In genomic region chr17:62461304-62462245, GRCm38 (mm10) we compare ENCODE assay signal across 21 mouse cellular contexts.
DNase-seq lines count a peak whose midpoint lies in the region; ATAC-seq and TF ChIP-seq lines count a peak whose summit lies in the region.
"Had no signal": no experiment of that assay in that cellular context is flagged by ENCODE, and none has a peak within 500 bp of the region (broad histone marks: within the 10 kb centered on the region; RNA-seq: fewer than 3 reads in every experiment).

No protein-coding gene starts in this region.

- no peak overlapping the region for H3K4me3 ChIP-seq in hindbrain, postnatal 0 days (ENCODE audit: low read length)
- no peak overlapping the region for H3K4me3 ChIP-seq in hindbrain, embryonic 13.5 days
- no peak overlapping the region for H3K4me3 ChIP-seq in midbrain, postnatal 0 days (ENCODE audit: low read depth, low read length)
- no peak overlapping the region for H3K4me3 ChIP-seq in midbrain, embryonic 10.5 days
- H3K4me3 ChIP-seq: hindbrain, embryonic 12.5 days; megakaryocyte, embryonic 14.5 days; neural tube, embryonic 13.5 days; stomach, embryonic 15.5 days had no signal

- DNase-seq in hindbrain, postnatal 0 days (ENCODE audit: low spot score), result peak; percentile 4
- peak; percentile 4 for DNase-seq in midbrain, postnatal 0 days (ENCODE audit: low spot score)
- no peak for DNase-seq in midbrain, embryonic 10.5 days (ENCODE audit: low spot score)
- DNase-seq in mesoderm, embryonic 11.5 days (ENCODE audit: low read depth, low spot score), result peak; percentile 49
- DNase-seq in frontal cortex, postnatal 14 days (ENCODE audit: low spot score in 2 of 2), result no peak
- no peak for DNase-seq in cerebellum, adult 8-10 months
- DNase-seq: adrenal gland, postnatal 10 days; cerebellum, adult 11-12 months; gastrocnemius, postnatal 25 days; kidney, adult 2 months; kidney, postnatal 36 days; liver; liver, postnatal 0 days; spleen, adult 18-20 months; thymus, postnatal 25 days had no signal

- no peak overlapping the region for H3K4me2 ChIP-seq in hindbrain, postnatal 0 days (ENCODE audit: low read depth, low read length)
- no peak overlapping the region for H3K4me2 ChIP-seq in hindbrain, embryonic 13.5 days
- no peak overlapping the region for H3K4me2 ChIP-seq in midbrain, postnatal 0 days (ENCODE audit: low read depth, low read length, poor library complexity, severe bottlenecking)
- H3K4me2 ChIP-seq: hindbrain, embryonic 12.5 days; neural tube, embryonic 13.5 days; stomach, embryonic 15.5 days had no signal

- no peak for ATAC-seq in hindbrain, postnatal 0 days
- ATAC-seq in hindbrain, embryonic 13.5 days (ENCODE audit: low FRiP score), result no peak
- no peak for ATAC-seq in midbrain, postnatal 0 days (ENCODE audit: low FRiP score)
- ATAC-seq: liver, postnatal 0 days had no signal

- no peak overlapping the region for H3K9ac ChIP-seq in hindbrain, postnatal 0 days (replicated peaks; ENCODE audit: low read length)
- no peak overlapping the region for H3K9ac ChIP-seq in hindbrain, embryonic 13.5 days
- no peak overlapping the region for H3K9ac ChIP-seq in midbrain, postnatal 0 days (replicated peaks; ENCODE audit: low read length, poor library complexity, severe bottlenecking)
- H3K9ac ChIP-seq: hindbrain, embryonic 12.5 days; liver, postnatal 0 days; neural tube, embryonic 13.5 days; stomach, embryonic 15.5 days had no signal

- H3K4me1 ChIP-seq in hindbrain, postnatal 0 days (ENCODE audit: insufficient read depth, low read length), result no peaks in the 10 kb centered on the region
- no peaks in the 10 kb centered on the region for H3K4me1 ChIP-seq in hindbrain, embryonic 13.5 days (replicated peaks)
- no peaks in the 10 kb centered on the region for H3K4me1 ChIP-seq in midbrain, postnatal 0 days (ENCODE audit: insufficient read depth, low read length)
- H3K4me1 ChIP-seq in midbrain, embryonic 10.5 days, result no peaks in the 10 kb centered on the region
- H3K4me1 ChIP-seq: hindbrain, embryonic 12.5 days; megakaryocyte, embryonic 14.5 days; stomach, embryonic 15.5 days had no signal

- no peaks in the 10 kb centered on the region for H3K36me3 ChIP-seq in hindbrain, postnatal 0 days (ENCODE audit: insufficient read depth, low read length)
- no peaks in the 10 kb centered on the region for H3K36me3 ChIP-seq in hindbrain, embryonic 13.5 days
- no peaks in the 10 kb centered on the region for H3K36me3 ChIP-seq in midbrain, postnatal 0 days (ENCODE audit: insufficient read depth, low read length)
- H3K36me3 ChIP-seq in midbrain, embryonic 10.5 days, result no peaks in the 10 kb centered on the region
- H3K36me3 ChIP-seq: hindbrain, embryonic 12.5 days; neural tube, embryonic 13.5 days; stomach, embryonic 15.5 days had no signal

- no peaks in the 10 kb centered on the region for H3K9me3 ChIP-seq in hindbrain, postnatal 0 days (ENCODE audit: low read length)
- H3K9me3 ChIP-seq in hindbrain, embryonic 13.5 days, result no peaks in the 10 kb centered on the region
- no peaks in the 10 kb centered on the region for H3K9me3 ChIP-seq in midbrain, postnatal 0 days (ENCODE audit: low read length)
- H3K9me3 ChIP-seq in midbrain, embryonic 10.5 days (replicated peaks), result no peaks in the 10 kb centered on the region
- H3K9me3 ChIP-seq: hindbrain, embryonic 12.5 days; megakaryocyte, embryonic 14.5 days; neural tube, embryonic 13.5 days; stomach, embryonic 15.5 days had no signal

- WGBS in hindbrain, postnatal 0 days, result 85% methylated on average over 17 of the region's 17 CpGs
- WGBS in hindbrain, embryonic 13.5 days, result 76% methylated on average over 17 of the region's 17 CpGs
- 86% methylated on average over 17 of the region's 17 CpGs for WGBS in midbrain, postnatal 0 days
- WGBS in midbrain, embryonic 10.5 days, result 89% methylated on average over 17 of the region's 17 CpGs

- H3K27me3 ChIP-seq in hindbrain, postnatal 0 days (ENCODE audit: insufficient read depth, low read length), result no peaks in the 10 kb centered on the region
- no peaks in the 10 kb centered on the region for H3K27me3 ChIP-seq in hindbrain, embryonic 13.5 days
- H3K27me3 ChIP-seq in midbrain, postnatal 0 days (ENCODE audit: insufficient read depth, low read length), result no peaks in the 10 kb centered on the region
- H3K27me3 ChIP-seq in midbrain, embryonic 10.5 days (ENCODE audit: low read depth, poor library complexity, severe bottlenecking), result no peaks in the 10 kb centered on the region
- H3K27me3 ChIP-seq: CH12.LX; hindbrain, embryonic 12.5 days; megakaryocyte, embryonic 14.5 days; neural tube, embryonic 13.5 days; stomach, embryonic 15.5 days had no signal

- no peak overlapping the region for H3K27ac ChIP-seq in hindbrain, postnatal 0 days
- H3K27ac ChIP-seq in hindbrain, embryonic 13.5 days, result no peak overlapping the region
- H3K27ac ChIP-seq in midbrain, postnatal 0 days (ENCODE audit: low read depth, low read length), result no peak overlapping the region
- no peak overlapping the region for H3K27ac ChIP-seq in midbrain, embryonic 10.5 days (replicated peaks)
- H3K27ac ChIP-seq: hindbrain, embryonic 12.5 days; neural tube, embryonic 13.5 days; stomach, embryonic 15.5 days had no signal

- TF ChIP-seq CTCF in hindbrain, postnatal 0 days (IDR thresholded peaks at IDR 0.05; ENCODE audit: low read depth), result no peak
- no peak for TF ChIP-seq CTCF in midbrain, postnatal 0 days (IDR thresholded peaks at IDR 0.05)

Comparison
In these comparisons a context has a peak if more than half of its experiments do, and no peak if none do; other contexts are left out.
1. DNase-seq: peak in hindbrain, postnatal 0 days (single experiment), midbrain, postnatal 0 days (single experiment) and mesoderm, embryonic 11.5 days (single experiment); none in midbrain, embryonic 10.5 days (single experiment), frontal cortex, postnatal 14 days (0 of 2) and cerebellum, adult 8-10 months (single experiment).